Mouse (Mus musculus) adipocyte (in vitro differentiated cells): ENCODE data around the gene Adamtsl4.
"Not testable (repeated sequence)": the region's sequence is repeated elsewhere in the genome, so short reads cannot be mapped to it uniquely, and the experiment has no call there.

Experiments used
- DNase-seq: peaks from one replicate; pipeline ENCODE4 v3.0.0-alpha.2; 2016; ENCODE audit warnings: low spot score

Gene Adamtsl4

GRCm38 (mm10) chr3:95660788-95661478 is 26.8 kb downstream of the Adamtsl4 start:
- DNase-seq = peak; percentile 63

DNA sequence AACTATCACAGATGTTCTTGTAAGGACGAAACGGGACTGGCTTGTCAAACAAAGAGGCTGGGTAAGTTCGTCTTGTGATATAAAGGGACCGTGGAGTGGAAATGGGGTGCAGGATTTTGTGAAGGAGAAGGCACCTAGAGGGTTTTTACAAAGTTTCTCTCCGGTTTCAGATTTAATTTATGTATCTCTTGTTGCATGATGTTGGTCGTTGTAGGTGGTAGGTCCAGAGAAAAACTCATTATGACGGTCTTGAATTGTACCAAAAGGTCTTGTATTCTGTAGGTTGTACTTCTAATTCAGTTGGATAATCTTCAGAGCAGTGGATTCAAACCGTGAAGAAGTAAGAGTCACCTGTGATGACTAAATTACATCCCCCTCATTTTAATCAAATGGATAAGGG is 27.8 kb downstream of the Adamtsl4 start:
- DNase-seq = no peak

GRCm38 (mm10) chr3:95658868-95659712 is 28.6 kb downstream of the Adamtsl4 start:
- peak; percentile 56 for DNase-seq

DNA sequence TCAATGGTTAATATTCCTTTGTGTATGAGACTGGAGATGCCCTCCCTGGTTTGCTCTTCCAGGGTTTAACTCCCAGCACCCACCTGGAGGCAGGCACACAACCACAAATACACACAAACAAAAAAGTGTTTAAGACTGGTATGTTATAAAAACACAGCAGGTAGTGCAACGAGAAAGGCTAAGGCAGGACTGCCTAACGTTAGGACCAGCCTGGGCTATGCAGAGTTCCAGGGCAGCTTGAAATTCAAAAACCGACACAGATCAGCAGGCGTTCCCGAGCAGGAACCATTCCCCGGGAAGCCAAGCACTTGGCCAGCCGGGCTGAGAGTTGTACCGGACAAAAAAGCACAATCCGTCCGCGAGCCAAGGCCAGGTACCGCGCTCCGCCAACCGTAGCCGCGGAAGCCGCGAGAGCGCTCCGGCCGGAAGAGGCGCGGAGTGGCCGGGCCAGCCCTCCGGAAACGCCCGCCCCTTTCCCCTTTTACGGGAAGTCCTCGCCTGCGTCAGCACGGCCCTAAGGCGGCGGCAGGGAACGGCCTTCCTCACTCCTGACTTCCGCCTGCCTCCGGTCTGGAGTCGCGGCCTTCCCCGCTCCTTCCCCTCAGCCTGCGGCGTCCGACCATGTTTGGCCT is 29.4 kb downstream of the Adamtsl4 start, which contains the start of gene Mcl1:
Gene Mcl1, plus strand, starts transcription at position 553 of the 632 bp plus-strand sequence.
- DNase-seq = peak; percentile 92

DNA sequence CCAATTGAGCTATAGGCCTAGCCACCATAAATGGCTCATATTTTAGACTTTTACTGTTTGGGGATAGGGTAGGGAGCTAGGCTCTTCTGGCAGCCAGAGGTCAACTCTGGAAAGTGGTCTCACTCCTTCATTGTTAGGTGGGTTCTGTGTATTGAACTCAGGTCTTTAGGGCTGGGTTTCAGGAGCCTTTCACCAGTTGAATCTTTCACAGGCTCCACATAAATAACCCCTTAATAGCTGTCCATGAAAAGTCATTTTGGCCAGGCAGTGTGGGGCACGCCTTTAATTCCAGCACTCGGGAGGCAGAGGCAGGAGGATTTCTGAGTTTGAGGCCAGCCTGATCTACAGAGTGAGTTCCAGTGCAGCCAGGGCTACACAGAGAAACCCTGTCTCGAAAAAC is 30.0 kb downstream of the Adamtsl4 start:
- DNase-seq = no peak

GRCm38 (mm10) chr3:95657108-95657507 is 30.6 kb downstream of the Adamtsl4 start:
- no peak for DNase-seq

- DNase-seq = no peak
Measured at GRCm38 (mm10) chr3:95655437-95655836, 32.3 kb downstream of the Adamtsl4 start.

GRCm38 (mm10) chr3:95654371-95654770 is 33.3 kb downstream of the Adamtsl4 start:
- DNase-seq = not testable (repeated sequence)

DNA sequence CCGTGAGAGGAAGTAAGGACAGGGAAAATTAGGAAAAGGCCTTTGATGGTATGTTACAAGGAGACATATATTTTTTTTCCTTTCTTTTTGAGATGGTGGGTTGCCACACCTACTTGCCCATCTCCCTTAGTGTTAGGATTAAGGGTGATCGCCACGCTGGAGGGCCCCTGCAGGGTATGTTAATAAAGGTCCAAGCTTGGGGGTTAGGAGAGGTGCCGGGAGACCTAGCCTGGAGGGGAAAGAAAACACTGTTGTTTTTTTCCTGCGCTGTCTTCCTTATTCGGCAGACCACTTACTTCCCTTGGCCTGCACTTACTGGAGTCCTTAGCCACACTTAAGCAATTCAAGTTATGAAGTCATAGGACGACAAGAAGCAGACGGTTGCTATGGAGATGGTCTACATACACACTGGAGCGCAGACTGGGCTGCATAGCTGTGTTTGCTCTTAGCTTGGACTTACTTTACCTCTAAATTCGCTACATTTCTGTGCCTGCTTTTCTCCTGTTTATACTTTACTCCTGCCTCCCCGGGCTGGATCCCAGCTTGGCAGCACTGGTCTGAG is 34.2 kb downstream of the Adamtsl4 start:
- no peak for DNase-seq

DNA sequence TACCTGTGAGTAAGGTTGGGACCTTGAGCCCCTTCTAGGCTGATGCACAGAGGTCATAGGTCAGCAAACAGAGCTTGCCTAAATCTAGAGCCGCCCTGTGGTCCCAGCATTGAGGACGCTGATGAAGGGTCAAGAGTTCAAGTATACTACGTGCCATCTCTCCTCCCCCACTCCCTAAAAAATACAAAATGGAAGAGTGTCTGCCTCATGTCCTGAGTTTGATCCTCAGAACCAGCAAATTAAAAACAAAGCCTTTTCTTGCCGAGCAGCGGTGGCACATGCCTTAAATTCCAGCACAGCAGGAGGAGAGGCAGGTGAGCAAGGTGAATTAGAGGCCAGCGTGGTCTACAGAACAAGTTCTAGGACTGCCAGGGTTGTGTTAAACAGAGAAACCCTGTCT is 34.8 kb downstream of the Adamtsl4 start:
- DNase-seq = no peak

GRCm38 (mm10) chr3:95652204-95652811 is 35.4 kb downstream of the Adamtsl4 start:
- no peak for DNase-seq

DNA sequence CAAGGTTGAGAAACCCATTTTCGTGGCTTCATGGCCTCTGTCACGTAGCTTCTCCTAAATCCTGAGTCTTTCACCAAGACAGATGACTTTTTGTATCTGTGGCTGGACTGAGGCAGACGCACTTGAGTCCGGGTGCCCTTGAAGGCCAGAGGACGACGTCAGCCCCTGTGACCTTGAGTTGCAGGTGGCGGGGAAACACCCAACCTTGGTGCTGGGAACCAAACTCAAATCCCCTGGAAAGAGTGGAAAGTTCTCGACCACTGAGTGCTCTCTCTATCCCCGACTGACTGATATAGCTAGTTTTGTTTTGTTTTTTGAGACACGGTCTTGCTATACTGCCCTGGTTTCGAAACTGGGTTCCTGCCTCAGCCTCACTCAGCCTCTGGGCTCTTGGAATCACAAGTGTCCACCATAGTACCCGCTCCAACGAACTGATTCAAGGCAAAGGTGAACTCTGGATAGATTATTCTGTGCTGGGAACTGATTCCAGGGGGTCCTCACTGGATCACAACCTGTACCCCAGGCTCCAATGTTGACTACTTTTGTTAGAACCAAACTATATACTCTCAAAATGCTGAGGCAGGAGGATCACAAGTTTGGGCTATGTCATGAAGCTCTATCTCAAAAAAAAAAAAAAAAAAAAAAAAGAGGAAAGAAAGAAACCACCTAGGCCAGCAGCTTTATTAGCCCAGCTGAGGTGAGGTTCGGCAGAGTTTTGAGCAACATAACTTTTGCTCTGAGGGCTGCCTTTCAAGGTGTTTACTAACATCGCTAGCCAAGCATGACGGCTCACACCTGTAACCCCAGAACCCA is 36.1 kb downstream of the Adamtsl4 start:
- no peak for DNase-seq

GRCm38 (mm10) chr3:95651033-95651373 is 36.7 kb downstream of the Adamtsl4 start:
- DNase-seq = no peak

DNA sequence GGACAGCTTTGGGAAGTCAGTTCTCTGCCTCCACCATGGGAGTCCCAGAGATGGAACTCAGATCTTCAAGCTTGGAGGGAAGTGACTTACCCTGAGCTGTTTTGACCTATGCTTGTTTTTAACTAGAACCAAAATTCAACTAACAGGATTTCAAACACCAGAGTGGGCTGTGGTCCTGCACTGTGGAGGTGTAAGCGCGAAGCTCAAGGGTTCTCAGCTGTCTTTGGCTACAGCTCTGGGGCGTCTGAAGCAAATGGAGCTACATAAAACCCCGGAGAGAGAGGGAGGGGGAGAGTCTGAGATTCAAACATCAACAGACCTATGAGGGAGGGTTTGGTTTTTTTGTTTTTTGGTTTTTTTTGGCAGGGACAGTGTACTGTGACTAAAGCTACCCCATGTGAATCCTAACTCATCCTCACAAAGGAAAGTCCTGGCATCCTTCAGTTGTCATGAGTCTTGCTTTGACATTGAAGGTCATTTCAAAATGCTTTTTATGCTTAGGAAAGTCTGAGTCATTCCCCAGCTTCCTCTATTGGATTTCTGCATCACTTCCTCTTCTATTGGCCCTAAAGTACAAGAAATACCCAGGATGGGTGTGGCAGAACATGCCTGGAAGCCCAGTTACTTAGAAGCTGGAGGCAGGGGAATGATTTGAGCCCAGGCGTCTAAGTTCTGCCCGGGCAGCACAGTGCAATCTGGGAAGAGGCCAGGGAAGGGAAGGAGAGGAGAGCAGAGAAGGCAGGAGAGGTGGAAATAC is 37.3 kb downstream of the Adamtsl4 start:
- DNase-seq = peak; percentile 65

DNA sequence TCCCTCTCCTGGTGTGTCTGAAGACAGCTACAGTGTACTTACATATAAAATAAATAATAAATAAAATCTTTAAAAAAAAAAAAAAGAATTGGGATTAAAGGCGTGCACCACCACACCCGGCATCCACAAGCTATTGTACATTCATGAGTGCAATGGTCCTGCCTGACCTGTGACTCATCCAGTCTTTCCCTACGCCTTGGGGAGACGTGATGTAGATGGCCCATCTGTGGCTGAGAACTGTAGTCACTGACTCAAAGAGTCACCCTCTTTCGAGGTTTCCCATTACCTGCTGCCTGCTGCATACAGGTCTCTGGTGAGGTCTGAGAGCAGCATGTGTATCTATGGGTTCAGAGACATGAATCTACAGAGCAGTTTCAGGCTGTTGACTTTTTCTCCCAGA is 39.7 kb downstream of the Adamtsl4 start:
- DNase-seq = no peak

DNA sequence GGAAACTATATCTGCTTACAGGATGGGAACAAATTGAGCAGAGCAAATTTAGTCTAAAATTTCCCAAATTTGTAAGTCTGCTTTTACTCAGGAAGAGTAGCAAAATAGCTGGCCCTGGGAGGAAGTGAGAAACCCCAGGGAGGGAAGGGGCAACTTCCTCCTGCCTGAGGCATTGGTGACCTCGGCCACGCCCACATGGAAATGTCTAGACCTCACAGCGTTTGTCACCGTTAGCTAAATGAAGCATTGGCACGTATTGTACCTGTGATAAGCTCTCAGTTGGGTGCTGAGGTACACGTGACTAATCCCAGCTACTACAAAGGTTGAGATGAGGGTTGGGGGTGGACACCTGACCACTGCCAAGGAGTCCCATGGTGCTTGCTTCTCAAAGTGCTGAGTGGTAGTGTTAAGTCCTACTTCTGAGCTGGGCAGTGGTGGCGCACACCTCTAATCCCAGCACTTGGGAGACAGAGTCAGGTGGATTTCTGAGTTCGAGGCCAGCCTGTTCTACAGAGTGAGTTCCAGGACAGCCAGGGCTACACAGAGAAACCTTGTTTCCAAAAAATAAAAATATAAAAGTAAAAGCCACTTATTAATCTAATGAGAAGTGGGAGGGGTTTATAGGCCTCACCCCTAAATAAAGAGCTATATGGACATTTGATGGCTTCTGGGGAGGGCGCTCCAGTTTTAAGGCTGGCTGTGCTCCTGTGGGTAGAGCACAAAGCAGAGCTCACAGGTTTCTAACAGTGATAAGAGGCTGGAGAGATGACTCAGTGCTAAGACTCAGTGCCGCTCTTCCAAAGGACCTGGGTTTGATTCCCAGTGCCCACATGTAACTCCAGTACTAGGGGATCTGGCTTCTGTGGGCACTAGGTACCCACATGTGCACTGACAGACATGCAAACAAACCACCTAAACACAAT is 42.1 kb downstream of the Adamtsl4 start:
- no peak for DNase-seq

DNA sequence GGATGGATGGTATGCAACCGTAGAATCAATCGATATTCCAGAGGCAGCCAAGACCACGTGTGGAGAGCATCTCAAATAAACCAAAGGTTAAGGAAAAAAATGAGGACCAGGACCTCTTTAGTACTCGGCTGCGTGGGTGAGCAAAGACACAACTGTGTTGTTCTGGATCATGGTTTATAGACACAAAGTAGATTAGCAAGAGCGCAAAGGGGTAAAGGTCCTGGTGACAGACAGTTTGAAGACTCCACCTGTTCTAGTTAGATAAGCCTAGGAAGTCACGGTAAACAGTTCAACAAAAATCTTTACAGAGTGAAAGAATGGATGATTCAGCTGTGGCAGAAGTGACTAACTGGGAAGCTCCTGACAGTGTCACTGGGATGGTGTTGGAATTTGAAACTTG is 44.6 kb downstream of the Adamtsl4 start:
- DNase-seq = no peak

GRCm38 (mm10) chr3:95639694-95640093 is 48.0 kb downstream of the Adamtsl4 start:
- DNase-seq = no peak

- DNase-seq = no peak
Measured at GRCm38 (mm10) chr3:95636072-95636471, 51.6 kb downstream of the Adamtsl4 start.
